Mouse (Mus musculus) neural tube, embryonic 14.5 days (tissue): Measurements from ENCODE around the gene Erlin1. TPM values are rescaled to one million over a fixed set of nuclear protein-coding genes. Genes with fewer than 3 reads are reported as not detected.

ENCODE experiments used
- ATAC-seq: fragments of 200-750 bp; cut with Nextera tagmentation; 2 replicates; pipeline ENCODE4 v1.8.0; 2017; ENCODE audit warnings: low read depth, mild to moderate bottlenecking, moderate TSS enrichment, moderate library complexity
- H3K27ac ChIP-seq: fragments of 300-500 bp; sonication (generic); 2 replicates; pipeline ENCODE4 v1.5.1; 2014; ENCODE audit warnings: low read depth, mild to moderate bottlenecking, control low read depth, low read length, moderate library complexity, mixed read lengths
- H3K27me3 ChIP-seq: fragments of 300-500 bp; sonication (generic); 2 replicates; pipeline ENCODE4 v1.6.1; 2014; ENCODE audit warnings: low read length; ENCODE audit not compliant: control insufficient read depth, insufficient read depth
- H3K36me3 ChIP-seq: fragments of 300-500 bp; sonication (generic); 2 replicates; pipeline ENCODE4 v1.6.1; 2014; ENCODE audit warnings: low read length, mixed read lengths; ENCODE audit not compliant: control insufficient read depth, insufficient read depth
- H3K4me1 ChIP-seq: fragments of 300-500 bp; sonication (generic); 2 replicates; pipeline ENCODE4 v1.6.1; 2014; ENCODE audit warnings: low read length; ENCODE audit not compliant: control insufficient read depth, insufficient read depth
- H3K4me2 ChIP-seq: fragments of 300-500 bp; sonication (generic); 2 replicates; pipeline ENCODE4 v1.6.1; 2014; ENCODE audit warnings: mild to moderate bottlenecking, low read depth, low read length, control low read depth
- H3K4me3 ChIP-seq: fragments of 300-500 bp; sonication (generic); 2 replicates; pipeline ENCODE4 v1.5.1; 2014; ENCODE audit warnings: low read depth, low read length, control low read depth, mixed read lengths
- H3K9ac ChIP-seq: fragments of 300-500 bp; sonication (generic); replicated peaks from 2 replicates; pipeline ENCODE4 v1.6.1; 2014; ENCODE audit warnings: low read depth, mild to moderate bottlenecking, control low read depth, low read length, mixed read lengths
- H3K9me3 ChIP-seq: fragments of 300-500 bp; sonication (generic); 2 replicates; pipeline ENCODE4 v1.6.1; 2016; ENCODE audit warnings: low read length; ENCODE audit not compliant: control insufficient read depth
- WGBS: fragments of 180-500 bp; shearing (Covaris S2); extraction: QIAGEN DNeasy Blood & Tissue Kit; methylation state at CpG from one replicate; pipeline ENCODE4 v1.1.7; 2014; 5-methylcytosine and 5-hydroxymethylcytosine counted together
- polyA plus RNA-seq: library from polyadenylated mRNA; unstranded; fragments of >200 nt; fragmentation: Nextera tagmentation; extraction: Ambion mirVana; gene quantifications from 2 replicates; pipeline ENCODE4 v1.2.1, GENCODE M21; 2014

Erlin1 gene
- polyA plus RNA-seq, 1 experiment from 2014 or later: 16.7 TPM

DNA sequence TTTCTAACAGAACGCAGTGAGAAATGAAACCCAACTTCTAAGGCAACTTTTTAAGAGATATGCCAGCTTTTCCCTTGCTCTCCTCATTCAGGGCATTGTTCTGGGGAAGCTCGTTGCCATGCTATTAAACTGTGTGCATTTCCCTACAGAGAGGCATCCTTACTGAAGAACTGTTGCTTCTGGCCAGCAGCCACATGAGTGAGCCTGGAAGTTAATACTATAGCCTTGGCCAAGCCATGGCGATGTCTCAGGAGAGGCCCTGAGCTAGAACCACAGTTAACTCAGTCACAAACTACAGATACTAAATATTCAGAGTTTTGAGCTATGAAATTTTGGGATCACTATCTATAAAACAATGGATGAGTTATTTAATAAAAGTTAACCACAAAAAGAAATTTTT lies 33.4 kb upstream of the Erlin1 start:
- H3K9me3 ChIP-seq: no peaks in the 10 kb centered on the region
- H3K4me2 ChIP-seq: no peak overlapping the region
- ATAC-seq: no peak
- 77% methylated on average over 3 of the region's 3 CpGs for WGBS
- H3K4me1 ChIP-seq: peaks cover 10% of the 10 kb centered on the region
- H3K27me3 ChIP-seq: no peaks in the 10 kb centered on the region
- H3K36me3 ChIP-seq: peaks cover 14% of the 10 kb centered on the region; the same call in 1 of the 2 replicates
- H3K27ac ChIP-seq: no peak overlapping the region
- no peak overlapping the region for H3K9ac ChIP-seq
- H3K4me3 ChIP-seq: no peak overlapping the region

DNA sequence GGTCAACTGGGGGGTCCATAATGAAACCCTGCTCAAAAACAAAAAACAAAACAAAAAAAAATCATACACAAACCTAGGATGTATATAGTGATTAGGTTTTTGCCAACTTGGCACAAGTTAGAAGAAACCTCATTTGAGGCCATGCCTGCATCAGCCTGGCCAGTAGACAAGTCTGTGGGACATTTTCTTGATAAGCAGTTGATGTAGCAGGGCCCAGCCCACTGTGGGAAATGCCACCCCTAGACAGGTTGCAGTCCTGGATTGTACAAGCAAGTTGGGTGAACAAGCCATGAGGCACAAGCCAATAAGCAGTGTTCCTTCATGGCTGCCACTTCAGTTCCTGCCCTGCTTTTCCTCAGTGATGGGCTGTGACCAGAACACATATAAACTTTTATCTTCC lies 31.3 kb upstream of the Erlin1 start:
- Histone ChIP-seq H3K36me3 (peaks cover 26% of the 10 kb centered on the region; the same call in 1 of the 2 replicates), H3K9ac (no peak overlapping the region), H3K4me1 (no peaks in the 10 kb centered on the region; the same call in 1 of the 2 replicates), H3K27ac (no peak overlapping the region), H3K4me2 (no peak overlapping the region), H3K4me3 (no peak overlapping the region), H3K27me3 (no peaks in the 10 kb centered on the region), H3K9me3 (no peaks in the 10 kb centered on the region)
- no peak for ATAC-seq

DNA sequence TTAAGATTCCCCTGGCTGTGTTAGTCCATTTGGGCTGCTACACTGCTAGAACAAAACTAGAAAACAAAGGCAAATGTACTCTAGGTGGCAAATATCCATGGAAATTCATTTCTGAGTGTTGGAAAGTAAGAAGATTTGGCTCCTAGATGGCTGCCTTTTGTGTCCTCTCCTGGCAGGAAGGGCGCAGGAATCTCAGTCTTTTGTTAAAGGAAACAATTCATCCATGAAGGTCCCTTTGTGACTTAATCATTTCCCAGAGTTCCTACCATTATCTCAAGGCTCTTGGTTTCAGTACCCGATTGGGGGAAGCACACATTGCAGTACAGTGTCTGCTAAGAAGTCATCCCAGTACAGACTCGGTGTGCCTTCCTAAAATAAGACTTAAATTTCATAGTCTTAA lies 16.7 kb upstream of the Erlin1 start:
- Histone ChIP-seq H3K4me3 (no peak overlapping the region), H3K4me2 (no peak overlapping the region), H3K9ac (no peak overlapping the region), H3K9me3 (no peaks in the 10 kb centered on the region), H3K27me3 (no peaks in the 10 kb centered on the region), H3K27ac (no peak overlapping the region), H3K4me1 (no peaks in the 10 kb centered on the region), H3K36me3 (peaks cover 29% of the 10 kb centered on the region)
- ATAC-seq: no peak
- WGBS: 29% methylated on average over 3 of the region's 3 CpGs

DNA sequence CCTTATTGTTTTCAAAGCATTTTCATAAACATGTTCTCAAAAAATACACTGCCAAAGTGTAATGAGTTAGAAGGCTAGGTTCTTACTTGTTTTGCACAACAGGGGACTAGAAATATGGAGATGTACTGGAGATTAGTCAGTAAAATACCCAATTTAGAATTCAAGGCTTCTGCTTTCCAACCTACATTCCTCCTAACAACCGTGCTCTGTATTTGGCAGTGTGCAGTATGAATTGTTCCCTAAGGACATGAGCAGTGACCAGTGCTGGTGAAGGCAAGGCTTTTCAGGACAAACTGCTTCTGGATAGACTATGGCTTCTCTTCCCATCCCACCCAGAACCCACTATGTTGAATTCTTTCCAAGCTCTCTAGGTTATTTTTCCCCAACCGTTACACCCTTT lies 11.3 kb upstream of the Erlin1 start:
- ATAC-seq: no peak
- Histone ChIP-seq H3K9ac (no peak overlapping the region), H3K36me3 (peaks cover 49% of the 10 kb centered on the region), H3K4me3 (no peak overlapping the region), H3K4me2 (no peak overlapping the region), H3K27me3 (no peaks in the 10 kb centered on the region), H3K27ac (no peak overlapping the region), H3K4me1 (no peaks in the 10 kb centered on the region), H3K9me3 (no peaks in the 10 kb centered on the region)
- 84% methylated on average over 2 of the region's 2 CpGs for WGBS

DNA sequence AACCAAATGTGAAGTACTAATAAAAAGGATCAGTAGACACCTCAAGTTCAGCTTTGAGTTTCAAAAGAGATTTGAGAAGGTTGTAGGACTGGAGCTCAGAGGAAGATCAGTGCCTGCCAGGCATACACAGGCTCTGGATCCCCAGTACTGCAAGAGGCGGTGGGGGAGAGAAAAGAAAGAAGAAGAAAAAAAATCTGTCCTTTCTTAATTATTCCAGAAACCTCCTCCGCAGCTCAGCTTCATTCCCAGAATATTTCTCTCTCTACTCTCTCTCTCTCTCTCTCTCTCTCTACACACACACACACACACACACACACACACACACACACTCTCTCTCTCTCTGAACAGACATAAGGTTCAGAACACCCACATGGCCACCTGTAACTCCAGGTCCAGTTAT lies 10.4 kb upstream of the Erlin1 start:
- no peak overlapping the region for H3K4me3 ChIP-seq
- H3K9ac ChIP-seq: no peak overlapping the region
- H3K36me3 ChIP-seq: peaks cover 51% of the 10 kb centered on the region
- no peaks in the 10 kb centered on the region for H3K4me1 ChIP-seq
- H3K4me2 ChIP-seq: no peak overlapping the region
- WGBS: 76% methylated on average over 2 of the region's 2 CpGs
- H3K27me3 ChIP-seq: no peaks in the 10 kb centered on the region
- H3K27ac ChIP-seq: no peak overlapping the region
- ATAC-seq: no peak
- no peaks in the 10 kb centered on the region for H3K9me3 ChIP-seq

DNA sequence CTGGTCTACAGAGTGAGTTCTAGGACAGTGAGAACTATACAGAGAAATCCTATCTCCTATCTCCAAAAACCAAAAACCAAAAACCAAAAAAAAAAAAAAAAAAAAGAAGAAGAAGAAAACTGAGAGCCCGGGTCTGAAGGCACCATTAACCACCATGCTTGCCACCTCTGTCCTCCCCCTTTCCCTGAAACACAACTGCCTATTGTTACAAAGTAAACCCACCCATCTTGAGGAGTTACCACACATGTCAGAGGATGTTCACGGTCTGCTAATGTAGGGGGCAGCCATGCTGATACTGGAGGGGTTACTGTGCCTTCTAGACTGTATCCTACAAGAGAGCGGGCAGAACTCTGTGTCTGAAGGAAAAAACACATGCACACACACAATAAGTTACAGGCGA lies 7.4 kb upstream of the Erlin1 start:
- H3K4me2 ChIP-seq: no peak overlapping the region
- ATAC-seq: no peak
- no peaks in the 10 kb centered on the region for H3K4me1 ChIP-seq
- no peak overlapping the region for H3K9ac ChIP-seq
- no peak overlapping the region for H3K27ac ChIP-seq
- peaks cover 44% of the 10 kb centered on the region for H3K36me3 ChIP-seq
- H3K4me3 ChIP-seq: no peak overlapping the region
- WGBS: 88% methylated on average over 4 of the region's 4 CpGs
- H3K9me3 ChIP-seq: no peaks in the 10 kb centered on the region
- no peaks in the 10 kb centered on the region for H3K27me3 ChIP-seq

DNA sequence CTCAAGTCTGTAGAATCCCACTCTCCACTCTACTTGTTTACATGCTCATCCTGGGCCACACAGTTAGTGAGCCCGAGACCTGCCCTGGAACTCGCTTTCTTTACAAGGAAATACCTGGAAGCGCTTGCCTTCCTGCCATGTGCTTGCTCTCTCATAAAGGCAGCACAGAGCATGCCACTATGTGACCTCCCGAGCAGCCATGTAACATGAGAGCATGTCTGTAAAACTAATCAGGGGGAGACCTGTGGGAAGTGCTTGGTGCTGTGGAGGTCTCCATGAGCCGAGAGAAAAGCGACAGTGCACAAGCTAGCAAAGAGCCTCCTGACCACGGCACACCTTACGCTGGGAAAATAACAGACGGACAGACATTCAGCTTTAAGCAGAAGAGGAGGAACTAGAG lies 6.9 kb upstream of the Erlin1 start:
- H3K9me3 ChIP-seq: no peaks in the 10 kb centered on the region
- H3K27ac ChIP-seq: no peak overlapping the region
- 89% methylated on average over 9 of the region's 9 CpGs for WGBS
- H3K27me3 ChIP-seq: no peaks in the 10 kb centered on the region
- no peak overlapping the region for H3K4me3 ChIP-seq
- ATAC-seq: no peak
- H3K36me3 ChIP-seq: peaks cover 44% of the 10 kb centered on the region
- no peaks in the 10 kb centered on the region for H3K4me1 ChIP-seq
- no peak overlapping the region for H3K4me2 ChIP-seq
- H3K9ac ChIP-seq: no peak overlapping the region

DNA sequence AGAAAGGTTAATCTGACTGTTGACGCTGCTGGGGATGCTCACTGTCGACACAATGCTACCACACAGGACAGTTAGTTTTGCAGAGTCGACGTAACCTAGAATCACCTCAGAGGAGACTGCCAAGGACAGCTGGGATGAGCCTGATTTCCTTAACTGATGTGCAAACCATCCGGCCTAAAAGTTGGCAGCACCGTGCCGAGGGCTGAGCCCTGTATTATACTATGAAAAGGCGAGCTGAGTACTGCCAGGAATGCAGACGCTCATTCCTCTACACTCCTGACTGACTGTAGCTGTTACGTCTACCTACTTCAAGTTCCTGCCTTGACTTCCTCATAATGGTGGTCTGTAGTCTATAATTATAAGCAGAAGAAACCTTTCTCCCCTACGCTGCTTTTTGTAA lies 5.4 kb upstream of the Erlin1 start:
- no peak overlapping the region for H3K9ac ChIP-seq
- no peak overlapping the region for H3K27ac ChIP-seq
- no peaks in the 10 kb centered on the region for H3K9me3 ChIP-seq
- no peak overlapping the region for H3K4me3 ChIP-seq
- no peak for ATAC-seq
- H3K27me3 ChIP-seq: no peaks in the 10 kb centered on the region
- H3K36me3 ChIP-seq: peaks cover 33% of the 10 kb centered on the region
- H3K4me1 ChIP-seq: no peaks in the 10 kb centered on the region
- no peak overlapping the region for H3K4me2 ChIP-seq
- WGBS: 90% methylated on average over 11 of the region's 11 CpGs

DNA sequence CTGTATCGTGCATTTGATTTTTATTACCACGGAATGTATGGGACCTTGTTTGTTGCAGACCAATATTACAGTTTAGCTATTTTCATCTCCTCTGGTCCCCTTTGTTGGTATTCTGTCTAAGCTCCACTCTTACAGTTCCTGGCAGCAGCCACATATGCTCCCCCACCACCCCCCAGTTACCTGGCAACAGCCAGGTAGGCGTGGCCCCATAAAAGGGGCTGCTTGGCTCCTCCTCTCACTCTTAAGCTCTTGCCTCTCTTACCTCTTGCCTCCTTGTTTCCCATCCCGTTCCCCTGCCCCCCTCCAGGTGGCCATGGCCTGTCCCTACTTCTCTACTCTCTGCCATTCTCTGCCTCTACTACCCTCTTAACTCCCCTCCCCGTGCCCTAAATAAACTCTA lies 1.6 kb upstream of the Erlin1 start:
- Histone ChIP-seq H3K4me3 (no peak overlapping the region), H3K36me3 (peaks cover 10% of the 10 kb centered on the region; the same call in 1 of the 2 replicates), H3K27ac (no peak overlapping the region), H3K9ac (no peak overlapping the region), H3K9me3 (no peaks in the 10 kb centered on the region), H3K4me2 (no peak overlapping the region), H3K4me1 (no peaks in the 10 kb centered on the region), H3K27me3 (no peaks in the 10 kb centered on the region)
- 57% methylated on average over 5 of the region's 5 CpGs for WGBS
- no peak for ATAC-seq

DNA sequence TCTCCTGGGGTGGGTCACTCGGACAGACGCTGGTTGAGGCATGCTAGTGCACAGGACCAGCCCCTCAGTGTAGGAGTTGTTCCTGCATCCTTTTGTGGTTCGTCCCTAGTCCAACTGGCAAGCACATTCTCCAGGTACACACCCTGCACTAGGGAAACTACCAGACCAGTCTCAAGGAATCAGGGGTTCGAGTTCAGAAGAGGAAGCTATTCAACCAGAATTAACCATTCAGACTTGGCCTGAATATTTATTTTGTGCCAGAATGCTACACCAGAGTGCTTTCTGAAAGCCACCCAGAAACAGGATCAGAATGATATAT lies 288 bp upstream of the Erlin1 start:
- WGBS: 11% methylated on average over 4 of the region's 4 CpGs
- H3K9me3 ChIP-seq: no peaks in the 10 kb centered on the region
- peak overlapping the region; percentile 73 for H3K4me3 ChIP-seq

More for the DNA sequence above, 288 bp upstream of the Erlin1 start:
- no peaks in the 10 kb centered on the region for H3K27me3 ChIP-seq
- no peak for ATAC-seq
- H3K36me3 ChIP-seq: peaks cover 1% of the 10 kb centered on the region; the same call in 1 of the 2 replicates
- H3K4me2 ChIP-seq: peak overlapping the region; percentile 72
- H3K9ac ChIP-seq: peak overlapping the region; percentile 63
- H3K4me1 ChIP-seq: no peaks in the 10 kb centered on the region
- H3K27ac ChIP-seq: peak overlapping the region; percentile 30; the same call in 1 of the 2 replicates
